In genomic region chr19:10555624-10556510, GRCm38 (mm10) we compare ENCODE assay signal across 8 mouse cellular contexts. TPM values are rescaled to one million over a fixed set of nuclear protein-coding genes. Genes with fewer than 3 reads are reported as not detected.
DNase-seq lines count a peak whose midpoint lies in the region; ATAC-seq and TF ChIP-seq lines count a peak whose summit lies in the region.

Gene Tmem216 (minus strand): TSS chr19:10556238.

- CTCF ChIA-PET in Patski (lab: Charles Lee) = interaction anchor here (1.0 to 3.4 kb wide), 3 partner anchors 17 to 47 kb away, joined by 3 to 14 read pairs (median 11); no protein-coding TSS in a partner anchor

- H3K9me3 ChIP-seq in hindbrain, embryonic 14.5 days (ENCODE audit: control insufficient read depth, low read length) = no peaks in the 10 kb centered on the region

- H3K9ac ChIP-seq in hindbrain, embryonic 14.5 days = peak within 1 kb of the TSS; percentile 84

- H3K4me3 ChIP-seq in hindbrain, embryonic 14.5 days (replicated peaks; ENCODE audit: low read length) = peak within 1 kb of the TSS; percentile 62

- H3K27me3 ChIP-seq in Patski = no peaks in the 10 kb centered on the region
- H3K27me3 ChIP-seq in hindbrain, embryonic 14.5 days (ENCODE audit: control insufficient read depth, insufficient read depth, low read length) = no peaks in the 10 kb centered on the region

- POLR2A ChIA-PET in Patski (lab: Charles Lee) = interaction anchor here (0.7 to 3.1 kb wide), 9 partner anchors 10 to 53 kb away, joined by 3 to 17 read pairs (median 4); partner anchors contain the start of genes Ddb1 and Tkfc

- WGBS in hindbrain, embryonic 14.5 days = 1% methylated on average over 43 of the region's 43 CpGs

- peaks cover 26% of the 10 kb centered on the region for H3K36me3 ChIP-seq in hindbrain, embryonic 14.5 days (replicated peaks; ENCODE audit: control insufficient read depth, insufficient read depth)

- H3K4me2 ChIP-seq in hindbrain, embryonic 14.5 days (replicated peaks) = peak within 1 kb of the TSS; percentile 71

- H3K27ac ChIP-seq in hindbrain, embryonic 14.5 days = peak within 1 kb of the TSS; percentile 91

- ATAC-seq in Patski = peak; percentile 94
- peak; percentile 98 for ATAC-seq in hindbrain, embryonic 14.5 days (ENCODE audit: low FRiP score)

- peaks cover 21% of the 10 kb centered on the region for H3K4me1 ChIP-seq in hindbrain, embryonic 14.5 days (replicated peaks; ENCODE audit: control insufficient read depth, insufficient read depth, low read length)

- no peak for DNase-seq in Patski (ENCODE audit: low read depth, low spot score)
- DNase-seq in cerebellum, postnatal 14 days = peak; percentile 89 to 90
- DNase-seq in frontal cortex, postnatal 25 days (ENCODE audit: low spot score in 2 of 2) = peak; percentile 67 to 76
- DNase-seq in hindbrain, embryonic 14.5 days (ENCODE audit: low spot score) = peak; percentile 85
- peak; percentile 75 for DNase-seq in left cerebral cortex, adult 11 months (ENCODE audit: low spot score)
- peak; percentile 89 to 91 for DNase-seq in lung, postnatal 4 days
- DNase-seq in retina, postnatal 7 days (ENCODE audit: low read depth, low spot score) = peak; percentile 67
- peak; percentile 68 for DNase-seq in urinary bladder, adult 2 months (ENCODE audit: low spot score)

- no peak for TF ChIP-seq CTCF in Patski (IDR thresholded peaks at IDR 0.05)

- in situ Hi-C loops in Patski (cut with MboI; ENCODE audit: low pct_unique_long_range_greater_than_20kb) = no loop called here

RNA-seq across cellular contexts. Expression of gene Tmem216, which starts in this region (rescaled TPM):
- polyA plus RNA-seq in Patski (2021) = 36.5 TPM
- polyA plus RNA-seq in hindbrain, embryonic 14.5 days (2014; fragmentation: Nextera tagmentation; extraction: Ambion mirVana) = 53.3 and 59.6 TPM in 2 replicates
- polyA plus RNA-seq in urinary bladder, adult 2 months (2012; rRNA removed) = 25.0 and 35.7 TPM in 2 replicates
